Mouse (Mus musculus) hindbrain, embryonic 12.5 days (tissue): ENCODE data around the gene Rapgef2. TPM values are rescaled to one million over a fixed set of nuclear protein-coding genes. Genes with fewer than 3 reads are reported as not detected.

ENCODE experiments used
- ATAC-seq: fragments of 200-750 bp; cut with Nextera tagmentation; 2 replicates; pipeline ENCODE4 v1.8.0; 2017; ENCODE audit warnings: moderate TSS enrichment; ENCODE audit not compliant: low FRiP score
- H3K27ac ChIP-seq: fragments of 300-500 bp; sonication (generic); 2 replicates; pipeline ENCODE4 v1.5.1; 2016; ENCODE audit warnings: mild to moderate bottlenecking
- H3K27me3 ChIP-seq: fragments of 300-500 bp; sonication (generic); 2 replicates; pipeline ENCODE4 v1.6.1; 2016; ENCODE audit warnings: mild to moderate bottlenecking
- H3K36me3 ChIP-seq: fragments of 300-500 bp; sonication (generic); 2 replicates; pipeline ENCODE4 v1.6.1; 2016; ENCODE audit warnings: mild to moderate bottlenecking
- H3K4me1 ChIP-seq: fragments of 300-500 bp; sonication (generic); 2 replicates; pipeline ENCODE4 v1.6.1; 2016
- H3K4me2 ChIP-seq: fragments of 300-500 bp; sonication (generic); replicated peaks from 2 replicates; pipeline ENCODE4 v1.6.1; 2016; ENCODE audit warnings: mild to moderate bottlenecking
- H3K4me3 ChIP-seq: fragments of 300-500 bp; sonication (generic); 2 replicates; pipeline ENCODE4 v1.5.1; 2016; ENCODE audit warnings: mild to moderate bottlenecking
- H3K9ac ChIP-seq: fragments of 300-500 bp; sonication (generic); 2 replicates; pipeline ENCODE4 v1.6.1; 2016; ENCODE audit warnings: mild to moderate bottlenecking, moderate library complexity
- H3K9me3 ChIP-seq: fragments of 300-500 bp; sonication (generic); replicated peaks from 2 replicates; pipeline ENCODE4 v1.6.1; 2016; ENCODE audit warnings: mild to moderate bottlenecking
- WGBS: fragments of 180-500 bp; shearing (Covaris S2); methylation state at CpG from one replicate; pipeline ENCODE4 v1.1.7; 2016; 5-methylcytosine and 5-hydroxymethylcytosine counted together
- polyA plus RNA-seq: library from polyadenylated mRNA; unstranded; fragments of >200 nt; fragmentation: Nextera tagmentation; extraction: Ambion mirVana; gene quantifications from 2 replicates; pipeline ENCODE4 v1.2.1, GENCODE M21; 2016

Rapgef2 gene
- polyA plus RNA-seq: 12.1 and 12.4 TPM in 2 replicates

- peak within 1 kb of the TSS; percentile 99 for H3K27ac ChIP-seq
- WGBS: 0% methylated on average over 93 of the region's 97 CpGs
- H3K4me1 ChIP-seq: peaks cover 28% of the 10 kb centered on the region
- H3K9ac ChIP-seq: peak within 1 kb of the TSS; percentile 94
- no peaks in the 10 kb centered on the region for H3K36me3 ChIP-seq
- H3K9me3 ChIP-seq: no peaks in the 10 kb centered on the region
- peak within 1 kb of the TSS; percentile 77 for H3K4me3 ChIP-seq
- H3K27me3 ChIP-seq: peaks cover 9% of the 10 kb centered on the region
- peak within 1 kb of the TSS; percentile 91 for H3K4me2 ChIP-seq
- ATAC-seq: peak; percentile 87
These were observed at the start of gene Rapgef2 for GRCm38 (mm10) chr3:79286376-79287107. Gene Rapgef2 (minus strand): TSS chr3:79286517.

- no peak overlapping the region for H3K27ac ChIP-seq
These were observed 47.4 kb upstream of the Rapgef2 start for GRCm38 (mm10) chr3:79333643-79334200.

GRCm38 (mm10) chr3:79333051-79333450 lies 46.7 kb upstream of the Rapgef2 start:
- H3K4me3 ChIP-seq: no peak overlapping the region
- no peak overlapping the region for H3K27ac ChIP-seq
- 90% methylated on average over 7 of the region's 7 CpGs for WGBS
- no peak overlapping the region for H3K4me2 ChIP-seq
- no peak for ATAC-seq
- H3K9ac ChIP-seq: no peak overlapping the region
- H3K27me3 ChIP-seq: no peaks in the 10 kb centered on the region
- no peaks in the 10 kb centered on the region for H3K36me3 ChIP-seq
- H3K4me1 ChIP-seq: peaks cover 3% of the 10 kb centered on the region; the same call in 1 of the 2 replicates
- no peaks in the 10 kb centered on the region for H3K9me3 ChIP-seq

More at GRCm38 (mm10) chr3:79333643-79334200, 47.4 kb upstream of the Rapgef2 start:
- no peak overlapping the region for H3K4me3 ChIP-seq
- no peak overlapping the region for H3K4me2 ChIP-seq
- 96% methylated on average over 8 of the region's 8 CpGs for whole genome bisulfite sequencing
- no peak for ATAC-seq
- no peaks in the 10 kb centered on the region for H3K27me3 ChIP-seq
- no peak overlapping the region for H3K9ac ChIP-seq
- no peaks in the 10 kb centered on the region for H3K9me3 ChIP-seq
- H3K4me1 ChIP-seq: peaks cover 3% of the 10 kb centered on the region; the same call in 1 of the 2 replicates
- no peaks in the 10 kb centered on the region for H3K36me3 ChIP-seq

- Histone ChIP-seq H3K27me3 (no peaks in the 10 kb centered on the region), H3K27ac (no peak overlapping the region), H3K36me3 (no peaks in the 10 kb centered on the region), H3K9ac (no peak overlapping the region), H3K4me2 (no peak overlapping the region), H3K4me1 (peaks cover 10% of the 10 kb centered on the region), H3K9me3 (no peaks in the 10 kb centered on the region), H3K4me3 (no peak overlapping the region)
- 17% methylated on average over 8 of the region's 8 CpGs for WGBS
- no peak for ATAC-seq
These were observed 43.5 kb upstream of the Rapgef2 start for GRCm38 (mm10) chr3:79329691-79330315.

- H3K9me3 ChIP-seq: no peaks in the 10 kb centered on the region
- peak overlapping the region; percentile 62; the same call in 1 of the 2 replicates for H3K27ac ChIP-seq
- WGBS: 39% methylated on average over 10 of the region's 10 CpGs
- H3K27me3 ChIP-seq: no peaks in the 10 kb centered on the region
- H3K4me2 ChIP-seq: peak overlapping the region; percentile 15; the same call in 1 of the 2 replicates
- peak; percentile 59; the same call in 1 of the 2 replicates for ATAC-seq
- H3K4me3 ChIP-seq: no peak overlapping the region
- H3K4me1 ChIP-seq: peaks cover 17% of the 10 kb centered on the region
- H3K9ac ChIP-seq: no peak overlapping the region
- no peaks in the 10 kb centered on the region for H3K36me3 ChIP-seq
These were observed 38.6 kb upstream of the Rapgef2 start for GRCm38 (mm10) chr3:79324697-79325526.

- Histone ChIP-seq H3K9me3 (no peaks in the 10 kb centered on the region; the same call in 1 of the 2 replicates), H3K27me3 (no peaks in the 10 kb centered on the region), H3K9ac (no peak overlapping the region), H3K27ac (no peak overlapping the region), H3K4me3 (no peak overlapping the region), H3K4me1 (peaks cover 9% of the 10 kb centered on the region), H3K36me3 (no peaks in the 10 kb centered on the region), H3K4me2 (no peak overlapping the region)
- WGBS: 50% methylated on average over 10 of the region's 10 CpGs
- no peak for ATAC-seq
These were observed 27.8 kb upstream of the Rapgef2 start for GRCm38 (mm10) chr3:79314006-79314698.

- Histone ChIP-seq H3K27ac (no peak overlapping the region), H3K4me1 (peaks cover 9% of the 10 kb centered on the region), H3K4me2 (no peak overlapping the region), H3K9ac (no peak overlapping the region), H3K27me3 (no peaks in the 10 kb centered on the region), H3K9me3 (no peaks in the 10 kb centered on the region), H3K36me3 (no peaks in the 10 kb centered on the region), H3K4me3 (no peak overlapping the region)
- ATAC-seq: no peak
These were observed 25.6 kb upstream of the Rapgef2 start for GRCm38 (mm10) chr3:79311895-79312294.

- H3K4me2 ChIP-seq: no peak overlapping the region
- WGBS: 84% methylated on average over 7 of the region's 7 CpGs
- no peak overlapping the region for H3K4me3 ChIP-seq
- H3K27me3 ChIP-seq: no peaks in the 10 kb centered on the region
- H3K36me3 ChIP-seq: no peaks in the 10 kb centered on the region
- H3K27ac ChIP-seq: no peak overlapping the region
- no peaks in the 10 kb centered on the region for H3K9me3 ChIP-seq
- no peak overlapping the region for H3K9ac ChIP-seq
- no peak for ATAC-seq
- H3K4me1 ChIP-seq: peaks cover 9% of the 10 kb centered on the region
These were observed 23.9 kb upstream of the Rapgef2 start for GRCm38 (mm10) chr3:79310184-79310583.

GRCm38 (mm10) chr3:79308605-79309004 lies 22.3 kb upstream of the Rapgef2 start:
- Histone ChIP-seq H3K4me2 (no peak overlapping the region), H3K4me1 (no peaks in the 10 kb centered on the region), H3K4me3 (no peak overlapping the region), H3K9ac (no peak overlapping the region), H3K27ac (no peak overlapping the region), H3K9me3 (no peaks in the 10 kb centered on the region), H3K36me3 (no peaks in the 10 kb centered on the region), H3K27me3 (no peaks in the 10 kb centered on the region)
- 91% methylated on average over 4 of the region's 4 CpGs for WGBS
- ATAC-seq: no peak

- H3K36me3 ChIP-seq: no peaks in the 10 kb centered on the region
- H3K4me1 ChIP-seq: no peaks in the 10 kb centered on the region
- H3K27me3 ChIP-seq: no peaks in the 10 kb centered on the region
- WGBS: 90% methylated on average over 15 of the region's 15 CpGs
- no peak overlapping the region for H3K27ac ChIP-seq
- no peak overlapping the region for H3K4me2 ChIP-seq
- no peak for ATAC-seq
- H3K9ac ChIP-seq: no peak overlapping the region
- H3K4me3 ChIP-seq: no peak overlapping the region
- H3K9me3 ChIP-seq: no peaks in the 10 kb centered on the region
These were observed 13.1 kb upstream of the Rapgef2 start for GRCm38 (mm10) chr3:79299401-79299800.

GRCm38 (mm10) chr3:79297281-79297680 lies 11.0 kb upstream of the Rapgef2 start:
- Histone ChIP-seq H3K27me3 (no peaks in the 10 kb centered on the region), H3K4me3 (no peak overlapping the region), H3K36me3 (no peaks in the 10 kb centered on the region), H3K9ac (no peak overlapping the region), H3K9me3 (no peaks in the 10 kb centered on the region), H3K4me2 (no peak overlapping the region), H3K27ac (no peak overlapping the region), H3K4me1 (no peaks in the 10 kb centered on the region)
- 89% methylated on average over 4 of the region's 4 CpGs for WGBS
- ATAC-seq: no peak
